Mouse (Mus musculus) CH12.LX (cell line): ENCODE data around the gene Unc13b. TPM values are rescaled to one million over a fixed set of nuclear protein-coding genes. Genes with fewer than 3 reads are reported as not detected.

ENCODE experiments used
- DNase-seq: peaks from one replicate; pipeline ENCODE4 v3.0.0-alpha.2; 2013; ENCODE audit errors: extremely low read depth
- H3K27ac ChIP-seq: 2 replicates; pipeline ENCODE4 v1.5.1; 2012; ENCODE audit warnings: low read depth, mild to moderate bottlenecking, control low read depth, moderate library complexity; ENCODE audit not compliant: insufficient read depth
- H3K27me3 ChIP-seq: replicated peaks from 2 replicates; pipeline ENCODE3; 2012; ENCODE audit warnings: inconsistent platforms
- H3K36me3 ChIP-seq, 2 experiments: replicated peaks in 1 of 2; 2 replicates each; pipeline versions ENCODE3 to v1.6.1; 2012; ENCODE audit warnings: inconsistent platforms in 1 of 2, low read length in 1 of 2, mild to moderate bottlenecking in 1 of 2, mixed read lengths in 1 of 2, moderate library complexity in 1 of 2; ENCODE audit not compliant: control insufficient read depth in 1 of 2, insufficient read depth in 1 of 2
- H3K4me1 ChIP-seq, 2 experiments: 2 replicates each; pipeline ENCODE4 v1.6.1; 2012; ENCODE audit warnings: inconsistent platforms in 1 of 2, moderate library complexity in 1 of 2; ENCODE audit not compliant: insufficient read depth in 2 of 2, control insufficient read depth in 1 of 2
- H3K4me2 ChIP-seq: 2 replicates; pipeline ENCODE4 v1.6.1; 2012; ENCODE audit warnings: low read depth, mild to moderate bottlenecking, control low read depth; ENCODE audit not compliant: poor library complexity, insufficient read depth, severe bottlenecking
- H3K4me3 ChIP-seq, 3 experiments: fragments of 150-350 bp in 1 of 3; sonication (generic) in 1 of 3; replicated peaks in 1 of 3; 2 replicates each; pipeline versions ENCODE3 to v1.5.1; 2011 to 2012; ENCODE audit warnings: low read depth in 2 of 3, low read length in 2 of 3, mild to moderate bottlenecking in 2 of 3, moderate library complexity in 2 of 3, control low read depth in 1 of 3, improper control_type of control experiment in 1 of 3, inconsistent platforms in 1 of 3, mixed read lengths in 1 of 3; ENCODE audit not compliant: poor library complexity in 1 of 3
- H3K79me2 ChIP-seq: replicated peaks from 2 replicates; pipeline ENCODE4 v1.6.1; 2012; ENCODE audit warnings: mild to moderate bottlenecking, moderate library complexity; ENCODE audit not compliant: control insufficient read depth, poor library complexity, insufficient read depth, severe bottlenecking; ENCODE audit errors: extremely low read depth
- H3K9ac ChIP-seq: 2 replicates; pipeline ENCODE4 v1.6.1; 2012; ENCODE audit warnings: low read depth, mild to moderate bottlenecking, control low read depth, moderate library complexity; ENCODE audit not compliant: insufficient read depth
- H3K9me3 ChIP-seq: replicated peaks from 2 replicates; pipeline ENCODE3; 2012; ENCODE audit warnings: low read length, inconsistent platforms, mixed read lengths
- CTCF ChIP-seq, 2 experiments: IDR thresholded peaks in 1 of 2; conservative IDR thresholded peaks in 1 of 2; 2 replicates each; pipeline ENCODE4 v1.5.1; 2011 to 2012; ENCODE audit warnings: low read depth in 2 of 2, low read length in 2 of 2, improper control_type of control experiment in 1 of 2, inconsistent platforms in 1 of 2, mild to moderate bottlenecking in 1 of 2, moderate library complexity in 1 of 2
- GABPA ChIP-seq: IDR thresholded peaks from 2 replicates; pipeline ENCODE4 v1.6.1; 2012; ENCODE audit warnings: low read depth, low read length, improper control_type of control experiment, inconsistent platforms; ENCODE audit not compliant: insufficient replicate concordance
- IRF4 ChIP-seq: IDR thresholded peaks from 2 replicates; pipeline ENCODE4 v1.6.1; 2014; ENCODE audit warnings: low read depth, mild to moderate bottlenecking, inconsistent platforms, low read length, improper control_type of control experiment
- JUND ChIP-seq: conservative IDR thresholded peaks from 2 replicates; pipeline ENCODE4 v1.6.1; 2011; ENCODE audit warnings: low read depth, low read length, improper control_type of control experiment
- NELFE ChIP-seq: IDR thresholded peaks from 2 replicates; pipeline ENCODE4 v1.6.1; 2011; ENCODE audit warnings: low read depth, low read length, improper control_type of control experiment
- POLR2AphosphoS2 ChIP-seq: IDR thresholded peaks from 2 replicates; pipeline ENCODE4 v1.6.1; 2011; ENCODE audit warnings: low read depth, low read length, improper control_type of control experiment
- RCOR1 ChIP-seq: conservative IDR thresholded peaks from 2 replicates; pipeline ENCODE4 v1.6.1; 2012; ENCODE audit warnings: low read depth, mild to moderate bottlenecking, inconsistent platforms, low read length, improper control_type of control experiment
- SIN3A ChIP-seq: IDR thresholded peaks from 2 replicates; pipeline ENCODE4 v1.6.1; 2012; ENCODE audit warnings: low read length, improper control_type of control experiment, inconsistent platforms
- SMC3 ChIP-seq: IDR thresholded peaks from 2 replicates; pipeline ENCODE4 v1.6.1; 2011; ENCODE audit warnings: low read depth, low read length, improper control_type of control experiment
- TBP ChIP-seq: conservative IDR thresholded peaks from 2 replicates; pipeline ENCODE4 v1.6.1; 2011; ENCODE audit warnings: low read depth, low read length, improper control_type of control experiment
- UBTF ChIP-seq: IDR thresholded peaks from 2 replicates; pipeline ENCODE4 v1.6.1; 2012; ENCODE audit warnings: low read depth, mild to moderate bottlenecking, inconsistent platforms, low read length, improper control_type of control experiment, moderate library complexity
- ZC3H11A ChIP-seq: IDR thresholded peaks from 2 replicates; pipeline ENCODE4 v1.6.1; 2012; ENCODE audit warnings: low read depth, mild to moderate bottlenecking, inconsistent platforms, low read length, improper control_type of control experiment
- ZKSCAN1 ChIP-seq: IDR thresholded peaks from 2 replicates; pipeline ENCODE4 v1.6.1; 2012; ENCODE audit warnings: low read depth, inconsistent platforms, low read length, improper control_type of control experiment, borderline replicate concordance
- ZMIZ1 ChIP-seq: IDR thresholded peaks from 2 replicates; pipeline ENCODE4 v1.6.1; 2012; ENCODE audit warnings: low read depth, mild to moderate bottlenecking, inconsistent platforms, low read length, improper control_type of control experiment
- ZNF384 ChIP-seq: IDR thresholded peaks from 2 replicates; pipeline ENCODE4 v1.6.1; 2012; ENCODE audit warnings: low read depth, low read length, improper control_type of control experiment, inconsistent platforms
- dilution Hi-C: fragments of 300-500 bp; cut with MboI; formaldehyde crosslinking; loops from 2 replicates; pipeline ENCODE4 v1.14.3; 2020; ENCODE audit warnings: low sequenced_read_pairs; ENCODE audit not compliant: extremely low pct_unique_long_range_greater_than_20kb, extremely low pct_ligation_motif_present
- in situ Hi-C: fragments of 300-500 bp; cut with MboI; formaldehyde crosslinking; loops from 3 replicates; pipeline ENCODE4 v1.14.3; 2019; ENCODE audit warnings: low sequenced_read_pairs, low pct_ligation_motif_present, low pct_unique_long_range_greater_than_20kb, mixed read lengths
- polyA plus RNA-seq: library from polyadenylated mRNA; unstranded; fragments of >175 nt; gene quantifications from 2 replicates; pipeline ENCODE4 v1.2.1, GENCODE M21; 2012; ENCODE audit warnings: low read depth; ENCODE audit not compliant: insufficient read length
- total RNA-seq, 2 experiments: library from RNA; depleted of rRNA; stranded (reverse); fragments of 300-350 nt in 1 of 2; fragments of >200 nt in 1 of 2; gene quantifications; 2 replicates each; pipeline ENCODE4 v1.2.3; 2012 to 2014

Unc13b gene
- total and polyA plus RNA-seq, 3 experiments, result 0.08 to 0.23 (median 0.19) TPM

DNA sequence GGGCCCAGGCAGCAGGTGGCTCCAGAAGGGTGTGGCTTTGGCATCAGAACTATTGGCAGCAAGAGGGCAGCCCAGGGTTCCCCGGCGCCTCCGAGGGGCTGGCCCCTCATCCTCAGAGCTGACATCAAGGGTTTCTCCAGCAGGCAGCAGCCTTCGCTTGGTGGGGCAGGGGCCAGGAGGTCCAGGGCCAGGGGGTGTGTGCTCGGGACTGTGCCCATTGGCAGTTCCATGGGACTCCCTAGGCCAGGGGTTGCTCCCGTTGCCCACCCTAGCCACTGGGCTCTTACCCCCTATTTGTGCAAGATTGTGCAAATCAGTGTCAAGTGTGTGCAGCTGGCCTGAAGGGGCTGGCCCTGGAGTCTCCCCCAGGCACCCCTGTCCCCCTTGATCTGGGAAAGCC, 22.9 kb upstream of the Unc13b start:
- no peak for TF ChIP-seq JUND
- Histone ChIP-seq H3K79me2 (peaks cover 2% of the 10 kb centered on the region; the same call in 1 of the 2 replicates), H3K27me3 (no peaks in the 10 kb centered on the region), H3K27ac (no peak overlapping the region), H3K4me2 (no peak overlapping the region), H3K4me3 (no peak overlapping the region), H3K4me1 (peaks cover 10 to 48% of the 10 kb centered on the region in 2 experiments), H3K9ac (no peak overlapping the region), H3K9me3 (no peaks in the 10 kb centered on the region), H3K36me3 (peaks cover 5 to 43% of the 10 kb centered on the region in 2 experiments)
- dilution Hi-C loops, result no loop called here
- no peak for DNase-seq
- in situ Hi-C loops, result no loop called here

DNA sequence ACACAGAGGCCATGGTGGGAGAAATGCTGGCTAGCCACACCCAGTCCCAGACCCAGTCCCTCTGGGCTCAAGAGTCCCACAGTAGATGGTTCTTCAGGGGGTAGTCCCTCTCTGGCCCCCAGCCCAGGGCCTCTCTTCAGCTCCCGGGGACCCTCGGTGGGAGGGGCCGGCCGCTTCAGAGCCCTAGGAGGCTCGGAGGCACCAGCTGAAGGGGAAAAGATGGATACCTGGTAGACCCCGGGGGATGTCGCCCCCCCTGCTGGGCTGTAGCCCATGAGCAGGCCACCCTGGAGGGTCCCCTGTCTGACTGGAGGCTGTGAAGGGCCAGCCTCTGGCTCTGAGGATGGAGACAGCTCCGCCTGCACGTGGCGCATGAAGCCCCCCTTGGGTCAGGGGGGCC, 22.4 kb upstream of the Unc13b start:
- no peaks in the 10 kb centered on the region for H3K9me3 ChIP-seq
- TF ChIP-seq IRF4, result no peak
- TF ChIP-seq SIN3A, result no peak
- TF ChIP-seq ZNF384, result no peak
- TF ChIP-seq POLR2AphosphoS2, result no peak
- TF ChIP-seq SMC3, result no peak
- no peak for TF ChIP-seq TBP
- TF ChIP-seq UBTF, result no peak
- no peak for TF ChIP-seq JUND
- H3K9ac ChIP-seq, result no peak overlapping the region
- no peaks in the 10 kb centered on the region for H3K27me3 ChIP-seq
- no peak overlapping the region for H3K27ac ChIP-seq
- peaks cover 5 to 43% of the 10 kb centered on the region in 2 experiments for H3K36me3 ChIP-seq
- H3K4me1 ChIP-seq, result peaks cover 13 to 53% of the 10 kb centered on the region in 2 experiments
- H3K4me3 ChIP-seq, result no peak overlapping the region
- DNase-seq, result no peak
- no peak overlapping the region for H3K4me2 ChIP-seq
- in situ Hi-C loops, result no loop called here
- dilution Hi-C loops, result no loop called here
- no peaks in the 10 kb centered on the region for H3K79me2 ChIP-seq

GRCm38 (mm10) chr4:43037860-43038566, 20.7 kb upstream of the Unc13b start:
- no peak for DNase-seq
- peaks cover 11 to 61% of the 10 kb centered on the region in 2 experiments for H3K4me1 ChIP-seq
- dilution Hi-C loops (no loop called here), in situ Hi-C loops (no loop called here)
- no peak overlapping the region; the same call in 1 of the 2 replicates for H3K4me2 ChIP-seq
- no peak overlapping the region for H3K27ac ChIP-seq
- H3K9ac ChIP-seq, result no peak overlapping the region
- H3K36me3 ChIP-seq, result peaks cover 5 to 38% of the 10 kb centered on the region in 2 experiments
- H3K4me3 ChIP-seq, result no peak overlapping the region
- no peaks in the 10 kb centered on the region for H3K27me3 ChIP-seq
- H3K79me2 ChIP-seq, result no peaks in the 10 kb centered on the region
- H3K9me3 ChIP-seq, result no peaks in the 10 kb centered on the region
- TF ChIP-seq ZMIZ1, result no peak
- no peak for TF ChIP-seq ZC3H11A
- TF ChIP-seq GABPA, result no peak
- TF ChIP-seq RCOR1, result no peak
- TF ChIP-seq CTCF (conservative IDR thresholded peaks at IDR 0.05 in 1 of 2, IDR thresholded peaks at IDR 0.05 in 1 of 2; ENCODE audit: low read depth in 2 of 2, low read length in 2 of 2), result no peak
- no peak for TF ChIP-seq ZKSCAN1
- no peak for TF ChIP-seq NELFE
